Mouse (Mus musculus): ENCODE data around the gene Kif3a.

Gene Kif3a

DNA sequence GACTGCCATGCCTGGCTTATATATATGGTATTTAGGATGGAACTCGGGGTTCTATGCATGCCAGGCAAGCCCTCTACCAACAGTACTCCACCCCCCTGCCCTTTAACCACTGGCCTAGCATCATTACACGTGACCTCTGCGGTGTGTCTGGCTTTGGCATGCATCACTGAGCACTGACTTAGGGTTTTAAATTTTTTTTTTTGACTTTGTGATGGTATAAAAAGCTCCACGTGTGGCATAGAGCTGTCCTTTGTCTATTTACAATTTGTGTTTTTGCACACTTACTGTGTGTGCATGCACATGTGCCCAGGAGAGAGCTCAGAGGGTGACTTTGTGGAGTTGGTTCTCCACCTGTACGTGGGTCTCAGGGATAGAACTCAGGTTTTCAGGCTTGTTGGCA is 76.8 kb downstream of the Kif3a start:
- DNase-seq (ENCODE audit: low read depth, low spot score): no peak

DNA sequence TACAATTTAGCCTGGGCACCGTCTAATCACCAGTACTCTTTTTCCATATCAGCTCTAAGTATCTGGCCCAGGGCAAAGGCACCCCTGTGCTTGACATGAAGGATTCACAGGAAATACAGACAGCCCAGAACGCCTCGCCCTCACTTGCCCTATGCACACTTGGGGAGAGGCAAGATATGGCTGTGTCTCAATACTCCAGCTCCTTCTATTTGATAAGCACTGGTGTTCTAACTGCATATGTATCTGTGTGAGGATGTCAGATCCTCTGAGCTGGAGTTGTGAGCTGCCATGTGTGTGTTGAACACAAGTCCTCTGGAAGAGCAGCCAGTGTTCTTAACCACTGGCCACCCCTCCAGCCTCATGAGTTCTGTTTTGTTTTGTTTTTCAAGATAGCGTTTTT is 84.3 kb downstream of the Kif3a start:
- no peak for DNase-seq (ENCODE audit: low read depth, low spot score)

Data from brain, adult 2 months (tissue).